Mouse (Mus musculus) right cerebral cortex, postnatal 14 days (tissue): ENCODE results near the gene Hsd17b1.
A peak's percentile ranks its signal among the peaks of the same experiment; 100 is the strongest.

ENCODE experiments used
- DNase-seq: peaks from one replicate; pipeline ENCODE4 v3.0.0; 2022

The Hsd17b1 gene

DNA sequence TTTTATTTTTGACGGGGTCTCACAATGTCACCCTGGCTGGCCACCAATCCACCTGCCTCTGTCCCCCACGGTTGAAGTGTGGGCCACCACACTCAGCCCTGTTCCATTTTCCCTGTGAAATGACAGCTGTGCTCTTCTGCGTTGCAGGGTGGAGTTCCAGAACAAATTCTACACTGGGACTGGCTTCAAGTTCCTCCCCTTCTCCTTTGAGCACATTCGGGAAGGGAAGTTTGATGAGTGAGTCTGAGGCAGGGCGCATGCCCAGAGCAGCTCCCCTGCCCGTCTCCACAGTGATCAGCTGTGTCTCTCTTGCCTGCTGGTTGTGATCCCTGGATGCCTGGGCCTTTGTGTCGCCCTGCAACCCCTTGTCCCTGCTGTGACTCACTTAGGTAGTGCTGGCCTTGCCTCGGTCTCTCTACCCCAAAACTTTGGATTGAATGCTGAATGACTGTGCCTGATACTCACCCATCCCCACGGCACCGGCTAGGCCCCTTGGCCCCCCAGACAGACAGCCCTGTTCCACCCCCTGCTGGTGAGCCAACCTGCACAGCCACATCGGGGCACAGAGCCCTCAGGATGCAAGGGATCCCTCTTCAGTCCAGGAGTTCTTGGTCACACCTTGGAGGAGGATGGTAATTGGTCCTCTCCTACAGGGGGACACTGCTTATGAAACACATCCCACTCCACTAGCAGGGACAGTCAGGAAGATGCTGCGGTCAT lies 15.9 kb upstream of the Hsd17b1 start:
- no peak for DNase-seq

DNA sequence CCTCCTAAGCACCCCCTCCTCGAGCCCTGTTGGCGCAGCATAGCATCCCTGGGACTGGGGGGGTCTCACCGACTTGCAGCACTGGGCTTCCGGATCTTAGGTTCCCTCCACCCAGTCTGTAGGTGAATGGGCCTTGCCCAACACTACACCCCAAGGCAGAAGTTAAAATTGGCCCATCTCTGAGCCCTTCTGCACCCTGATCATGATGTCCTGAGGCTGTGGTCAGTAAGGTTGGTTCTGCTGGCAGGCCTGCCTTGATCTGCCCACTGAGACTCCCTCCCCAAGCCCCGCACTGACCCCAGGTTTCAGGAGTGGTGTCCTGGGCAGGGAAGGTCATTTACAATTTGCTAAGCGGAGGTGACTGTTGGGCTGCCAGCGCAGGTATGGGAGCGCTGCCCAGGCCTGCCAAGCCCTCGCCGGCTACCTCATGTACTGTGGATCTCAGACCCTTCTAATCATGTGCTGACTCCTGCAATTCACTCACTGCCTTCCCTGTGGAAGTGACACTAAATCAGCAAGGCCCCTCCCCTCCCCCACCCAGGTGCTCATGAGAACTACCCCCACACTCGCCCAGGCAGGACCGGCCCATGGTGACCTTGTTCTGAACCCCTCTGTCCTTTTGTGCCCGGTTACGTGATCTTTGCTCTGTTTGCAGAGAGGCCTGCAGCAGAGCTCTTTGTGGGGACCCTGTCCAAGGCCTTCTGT lies 15.1 kb upstream of the Hsd17b1 start:
- DNase-seq = no peak

DNA sequence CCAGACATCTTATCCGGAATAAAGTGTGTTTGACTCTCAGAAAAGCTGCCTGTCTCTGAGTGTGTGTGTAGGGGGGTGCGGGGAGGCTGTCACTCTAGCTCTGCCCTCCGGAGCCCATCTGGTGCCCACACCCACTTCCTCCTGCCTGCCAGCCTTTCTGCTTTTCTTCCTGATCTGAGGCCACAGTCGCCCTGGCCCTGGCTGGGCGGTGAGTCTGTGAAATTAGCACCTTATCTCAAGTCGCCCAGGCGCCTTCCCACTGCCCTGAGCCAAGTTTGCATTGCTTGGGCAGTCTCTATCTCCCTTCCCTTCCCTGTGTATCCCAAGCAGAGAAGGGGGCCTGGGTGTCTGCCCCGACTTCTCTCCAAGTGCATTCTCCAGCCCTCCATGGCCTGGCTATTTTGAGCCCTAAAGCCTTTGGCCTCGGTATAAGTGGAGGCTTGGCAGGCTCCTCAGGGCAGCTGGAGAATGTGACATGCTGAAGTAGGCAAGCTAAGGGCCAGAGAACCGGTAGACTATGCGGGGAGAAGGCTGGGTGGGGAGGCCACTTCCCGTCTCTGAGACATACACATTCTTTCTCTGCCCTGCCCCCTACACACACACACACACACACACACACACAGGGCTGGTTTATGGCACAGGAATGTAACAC lies 14.4 kb upstream of the Hsd17b1 start:
- peak; percentile 49 for DNase-seq

DNA sequence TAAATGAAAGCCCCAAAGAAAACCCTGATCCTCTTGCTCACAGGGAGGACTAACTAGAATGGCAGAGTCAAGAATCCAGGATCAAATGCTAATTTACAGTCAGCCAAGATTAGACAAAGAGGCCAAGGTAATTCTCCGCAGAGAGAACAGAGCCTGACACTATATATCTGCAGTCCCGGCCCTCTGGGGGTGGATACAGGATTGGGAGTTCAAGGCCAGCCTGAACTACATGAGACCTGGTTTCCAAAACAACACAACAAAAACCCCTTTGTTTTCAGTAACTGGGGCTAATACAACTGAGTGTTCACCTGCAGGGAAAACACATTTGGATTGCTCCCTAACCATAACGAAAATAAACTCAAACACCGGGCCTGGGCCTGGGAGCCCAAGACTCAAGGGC lies 13.7 kb upstream of the Hsd17b1 start:
- no peak for DNase-seq

DNA sequence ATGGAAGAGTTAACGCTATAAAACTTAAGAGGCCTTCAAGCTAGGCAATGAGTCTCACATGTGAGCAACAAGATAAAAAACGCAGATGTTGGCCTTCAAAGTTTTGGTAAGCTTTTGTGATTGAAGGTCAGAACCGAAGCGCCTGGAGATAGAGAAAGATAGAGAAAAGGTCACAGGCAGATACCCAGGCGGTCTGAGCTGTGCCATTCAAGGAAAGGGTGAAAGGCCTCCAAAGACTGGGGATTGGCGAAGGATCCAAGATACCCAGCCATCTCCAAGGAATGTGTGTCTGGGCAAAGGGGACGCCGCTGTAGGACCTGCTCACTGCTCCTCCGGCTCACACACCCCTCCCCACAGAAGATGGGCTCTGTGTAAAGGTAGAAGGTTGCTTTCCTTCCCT lies 13.2 kb upstream of the Hsd17b1 start:
- DNase-seq = no peak

DNA sequence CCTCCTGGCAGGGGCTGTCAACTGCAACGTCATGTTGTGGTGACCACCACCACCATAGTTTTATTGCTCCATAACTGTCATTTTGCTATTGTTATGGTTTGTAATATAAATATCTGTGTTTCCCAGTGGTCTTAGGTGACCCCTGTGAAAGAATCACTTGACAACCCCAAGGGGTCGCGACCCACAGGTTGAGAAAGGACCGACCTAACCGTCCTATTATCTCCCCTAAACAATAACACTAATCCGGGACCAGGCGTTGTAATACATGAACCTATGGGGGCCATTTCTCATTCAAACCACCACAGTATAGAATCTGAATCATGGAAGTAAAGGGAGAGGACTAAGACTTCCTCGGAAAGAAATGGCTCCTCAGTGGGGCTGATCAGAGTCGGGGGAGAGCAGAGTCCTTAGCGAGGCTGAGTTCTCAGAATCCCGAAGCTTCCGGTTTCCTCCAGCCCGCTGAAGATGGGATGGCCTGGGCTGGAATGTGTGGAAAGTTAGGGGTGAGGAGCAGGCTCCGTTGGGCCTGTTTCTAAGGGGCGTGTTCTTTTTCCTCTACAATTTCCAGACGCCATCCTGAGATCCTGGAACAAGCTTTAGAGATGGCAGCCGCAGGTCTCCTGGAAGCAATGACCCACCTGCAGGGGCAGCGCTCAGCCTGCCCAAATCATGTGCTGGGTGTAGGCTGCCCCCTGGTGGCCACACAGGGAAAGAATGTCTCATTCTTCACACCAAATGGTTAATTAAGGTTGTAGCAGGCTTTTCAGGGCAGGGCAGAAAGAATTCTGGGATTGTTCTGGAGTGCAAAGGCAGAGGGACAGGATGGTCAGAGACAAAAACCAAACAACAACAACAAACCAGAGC lies 11.4 kb upstream of the Hsd17b1 start:
- peak; percentile 83 for DNase-seq

DNA sequence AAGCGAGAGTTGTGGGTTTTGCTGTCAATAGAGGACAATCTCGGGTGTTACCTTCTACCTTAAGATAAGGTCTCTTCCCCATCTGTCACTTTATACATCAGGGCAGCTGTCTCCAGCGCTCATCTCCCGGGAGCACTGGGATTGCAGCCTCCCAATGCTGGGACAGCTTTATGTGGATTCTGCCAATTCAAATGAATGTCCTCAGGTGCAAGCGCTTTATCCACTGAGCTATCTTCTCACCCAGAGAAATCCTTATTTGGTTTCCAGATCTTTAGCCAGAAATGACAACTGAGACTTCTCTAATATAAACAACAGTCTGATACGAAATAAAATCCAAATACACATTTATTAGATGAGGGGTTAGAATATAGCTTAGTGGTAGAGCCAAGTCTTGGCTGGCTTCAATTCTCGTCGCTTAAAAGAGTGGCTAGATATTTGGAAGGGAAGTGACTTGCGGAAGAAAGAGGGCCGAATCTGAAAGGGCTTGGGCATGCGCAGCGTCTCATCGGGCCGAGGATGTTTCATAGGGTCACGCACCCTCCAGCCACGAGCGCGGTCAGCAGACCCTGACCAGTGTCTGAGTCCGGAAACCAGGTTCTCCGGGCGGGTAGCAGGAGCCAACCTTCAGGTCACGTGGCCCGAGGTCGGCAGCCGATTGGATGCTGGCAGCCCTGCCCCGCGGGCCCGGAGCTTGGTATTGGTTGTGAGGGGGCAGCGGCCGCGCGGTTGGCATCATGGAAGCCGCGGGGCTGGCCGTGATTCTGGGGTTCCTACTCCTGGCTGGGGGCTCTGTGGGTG lies 8.6 kb upstream of the Hsd17b1 start, which contains the start of gene Naglu:
Gene Naglu (plus strand): TSS at position 622 of the 798 bp plus-strand sequence.
- peak; percentile 96 for DNase-seq

DNA sequence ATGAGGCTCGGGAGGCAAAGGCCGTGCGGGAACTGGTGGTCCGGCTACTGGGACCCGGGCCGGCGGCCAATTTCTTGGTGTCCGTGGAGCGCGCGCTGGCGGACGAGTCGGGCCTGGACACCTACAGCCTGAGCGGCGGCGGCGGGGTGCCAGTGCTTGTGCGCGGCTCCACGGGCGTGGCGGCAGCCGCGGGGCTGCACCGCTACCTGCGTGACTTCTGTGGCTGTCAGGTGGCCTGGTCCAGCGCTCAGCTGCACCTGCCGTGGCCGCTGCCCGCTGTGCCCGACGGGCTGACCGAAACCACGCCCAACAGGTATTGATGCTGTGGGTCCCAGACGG lies 8.1 kb upstream of the Hsd17b1 start:
- no peak for DNase-seq

DNA sequence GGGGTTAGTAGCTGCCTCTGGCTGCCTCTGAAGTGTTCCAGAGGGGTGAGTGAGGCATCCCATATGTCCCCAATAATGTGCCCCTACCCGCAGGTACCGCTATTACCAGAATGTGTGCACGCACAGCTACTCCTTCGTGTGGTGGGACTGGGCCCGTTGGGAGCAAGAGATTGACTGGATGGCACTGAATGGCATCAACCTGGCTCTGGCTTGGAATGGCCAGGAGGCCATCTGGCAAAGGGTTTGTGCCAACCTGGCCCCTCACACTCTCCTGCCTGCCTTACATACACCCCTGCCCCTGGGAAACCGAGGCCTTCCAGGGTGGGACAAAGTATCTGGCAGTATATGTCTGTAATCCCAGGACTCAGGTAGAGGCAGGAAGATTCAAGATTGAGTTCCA lies 7.2 kb upstream of the Hsd17b1 start:
- no peak for DNase-seq

DNA sequence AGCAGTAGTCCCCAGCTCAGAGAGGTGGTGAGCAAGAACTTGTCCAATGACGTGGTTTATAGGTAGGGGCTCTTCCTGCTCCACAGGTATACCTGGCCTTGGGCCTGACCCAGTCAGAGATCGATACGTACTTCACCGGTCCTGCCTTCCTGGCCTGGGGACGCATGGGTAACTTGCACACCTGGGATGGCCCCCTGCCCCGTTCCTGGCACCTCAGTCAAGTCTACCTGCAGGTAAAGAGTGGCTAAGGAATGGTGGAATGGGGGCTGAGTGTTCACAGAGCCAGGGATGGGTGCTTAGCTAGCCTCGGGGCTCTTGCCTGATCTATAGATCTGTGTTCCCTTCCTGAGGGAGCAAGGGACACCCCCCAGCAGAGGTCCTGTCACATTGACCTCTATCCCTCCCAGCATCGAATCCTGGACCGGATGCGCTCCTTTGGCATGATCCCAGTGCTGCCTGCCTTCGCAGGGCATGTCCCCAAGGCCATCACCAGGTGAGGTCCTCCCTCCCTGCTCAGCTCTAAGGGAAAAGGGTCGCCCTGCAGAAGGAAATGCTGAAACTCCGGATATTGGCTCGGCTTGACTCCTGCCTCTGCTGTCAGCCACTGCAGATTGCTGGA lies 6.3 kb upstream of the Hsd17b1 start:
- no peak for DNase-seq

DNA sequence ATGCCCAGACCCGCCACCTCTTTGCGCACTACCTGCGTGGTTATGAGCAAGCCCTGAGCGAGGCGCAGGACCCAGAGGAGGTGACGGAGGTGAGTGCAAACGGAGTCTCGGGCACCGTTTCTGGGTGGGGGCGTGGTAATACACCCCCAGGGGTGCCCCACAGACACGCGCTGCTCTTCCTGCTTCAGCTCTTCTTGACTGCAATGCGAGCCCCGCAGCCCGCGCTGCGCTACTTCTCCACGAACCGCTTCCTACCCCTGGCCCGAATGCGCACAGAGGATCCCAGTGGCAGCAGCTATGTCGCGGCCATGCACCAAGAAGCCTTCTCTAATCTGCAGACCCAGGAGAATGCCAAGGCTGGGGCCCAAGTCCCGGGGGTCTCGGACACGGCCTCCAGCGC lies 1.5 kb downstream of the Hsd17b1 start:
- DNase-seq = no peak

DNA sequence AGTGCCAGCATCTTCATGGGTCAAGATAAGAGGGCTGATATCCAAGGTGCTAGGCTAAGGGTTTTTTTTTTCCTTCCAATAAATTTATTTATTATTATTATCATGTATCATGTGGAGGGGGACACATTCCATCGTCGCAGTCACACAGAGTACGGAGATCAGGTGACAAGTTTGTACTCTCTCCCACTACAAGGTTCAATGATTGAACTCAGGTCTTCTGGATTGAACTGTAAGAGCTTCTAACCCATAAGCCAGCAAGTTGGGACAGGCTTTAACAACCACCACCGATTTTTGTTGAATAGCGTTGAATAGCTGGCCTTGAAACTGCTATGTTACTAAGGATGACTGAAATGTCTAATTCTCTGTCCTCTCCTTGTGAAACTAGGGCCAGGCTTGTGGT lies 2.2 kb downstream of the Hsd17b1 start:
- no peak for DNase-seq

DNA sequence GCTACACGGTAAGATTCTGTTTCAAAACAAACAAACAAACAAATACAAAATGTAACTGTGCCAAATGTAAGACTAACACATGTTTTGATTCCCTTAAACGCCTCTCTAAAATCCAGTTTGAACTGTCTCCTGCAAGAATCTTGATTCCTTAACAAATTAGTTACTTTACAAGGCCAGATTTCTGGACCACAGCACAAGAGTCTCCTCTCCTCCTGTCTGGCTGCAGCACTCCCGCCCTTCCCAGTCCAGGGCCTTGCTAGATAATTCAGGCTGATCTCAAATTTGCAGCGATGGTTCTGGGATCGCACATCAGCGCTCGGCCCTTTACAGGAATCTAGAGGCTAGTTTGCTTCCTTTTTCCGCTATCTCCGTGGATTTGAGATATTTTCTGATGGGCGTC lies 3.4 kb downstream of the Hsd17b1 start:
- no peak for DNase-seq

DNA sequence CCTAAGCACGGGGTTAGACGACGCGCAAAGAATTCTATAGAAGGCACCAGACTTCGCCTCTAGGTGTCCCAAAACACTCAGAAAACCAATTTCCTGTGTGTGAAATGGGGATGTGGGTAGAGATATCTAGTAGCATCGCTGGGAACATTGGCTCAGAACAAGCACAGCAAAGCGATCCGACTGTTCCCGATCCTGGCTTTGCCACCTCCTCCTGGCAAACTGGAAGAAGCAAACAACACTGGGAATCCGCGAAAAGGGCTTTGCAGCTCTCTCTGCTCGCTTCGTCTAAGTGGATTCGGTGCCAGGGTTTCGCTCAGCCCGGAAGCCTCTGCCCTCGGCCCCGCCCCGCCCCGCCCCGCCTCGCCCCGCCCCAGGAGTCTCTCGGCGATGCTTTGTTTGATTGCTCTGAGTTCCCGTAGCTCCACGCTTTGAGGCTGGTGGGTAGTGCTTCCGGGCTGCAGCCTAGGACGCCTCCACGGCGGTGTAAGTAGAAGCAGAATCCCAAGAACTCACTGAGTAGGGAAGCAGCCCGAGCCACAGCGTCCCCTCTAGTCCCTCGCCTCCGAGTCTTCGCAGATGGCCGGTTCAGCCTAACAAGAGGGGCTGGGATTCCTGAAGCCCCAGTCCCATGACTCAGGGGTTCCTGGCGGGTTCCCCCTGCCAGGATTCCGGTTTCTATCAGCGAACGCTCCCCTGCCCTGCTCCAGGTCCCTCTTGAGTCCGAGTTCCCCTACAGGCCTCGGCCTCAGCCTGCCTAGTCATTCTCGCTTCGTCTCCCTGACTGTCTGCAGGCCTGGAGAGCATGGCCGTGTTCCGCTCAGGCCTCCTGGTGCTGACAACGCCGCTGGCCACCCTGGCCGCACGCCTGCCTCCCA lies 4.2 kb downstream of the Hsd17b1 start, which contains the start of gene Coasy:
Gene Coasy (plus strand): TSS at position 358 of the 875 bp plus-strand sequence.
- peak; percentile 80 for DNase-seq

DNA sequence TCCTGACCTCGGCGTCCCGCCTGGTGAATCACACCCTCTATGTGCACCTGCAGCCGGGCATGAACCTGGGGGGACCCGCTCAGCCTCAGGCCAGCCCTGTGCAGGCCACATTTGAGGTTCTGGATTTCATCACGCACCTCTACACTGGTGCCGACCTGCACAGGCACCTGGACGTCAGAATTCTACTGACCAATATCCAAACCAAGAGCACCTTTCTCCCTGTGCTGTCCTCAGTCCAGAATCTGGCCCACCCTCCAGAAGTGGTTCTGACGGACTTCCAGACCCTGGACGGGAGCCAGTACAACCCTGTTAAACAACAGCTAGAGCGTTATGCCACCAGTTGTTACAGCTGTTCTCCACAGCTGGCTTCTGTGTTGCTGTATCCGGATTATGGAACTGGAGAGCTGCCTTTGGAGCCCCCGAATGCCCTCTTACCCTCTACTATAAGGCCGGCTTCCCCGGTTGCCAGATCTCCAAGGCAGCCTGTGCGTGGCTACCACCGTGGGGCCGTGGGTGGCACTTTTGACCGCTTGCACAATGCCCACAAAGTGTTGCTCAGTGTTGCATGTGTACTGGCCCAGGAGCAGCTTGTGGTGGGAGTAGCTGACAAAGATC lies 5.0 kb downstream of the Hsd17b1 start:
- DNase-seq = no peak

DNA sequence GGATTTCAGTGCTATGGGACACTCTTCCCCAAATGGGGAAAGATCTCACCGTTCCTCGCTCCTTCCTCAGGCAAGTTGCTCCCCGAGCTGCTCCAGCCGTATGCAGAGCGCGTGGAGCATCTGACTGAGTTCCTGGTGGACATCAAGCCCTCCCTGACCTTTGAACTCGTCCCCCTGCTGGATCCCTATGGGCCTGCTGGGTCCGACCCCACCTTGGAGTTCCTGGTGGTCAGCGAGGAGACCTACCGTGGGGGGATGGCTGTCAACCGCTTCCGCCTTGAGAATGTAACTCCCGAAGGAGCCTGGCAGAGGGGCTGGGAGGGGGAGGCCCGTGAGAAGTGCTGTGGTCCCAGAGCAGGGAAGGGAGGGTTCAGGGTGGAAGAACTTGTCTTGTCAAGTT lies 6.0 kb downstream of the Hsd17b1 start:
- no peak for DNase-seq

DNA sequence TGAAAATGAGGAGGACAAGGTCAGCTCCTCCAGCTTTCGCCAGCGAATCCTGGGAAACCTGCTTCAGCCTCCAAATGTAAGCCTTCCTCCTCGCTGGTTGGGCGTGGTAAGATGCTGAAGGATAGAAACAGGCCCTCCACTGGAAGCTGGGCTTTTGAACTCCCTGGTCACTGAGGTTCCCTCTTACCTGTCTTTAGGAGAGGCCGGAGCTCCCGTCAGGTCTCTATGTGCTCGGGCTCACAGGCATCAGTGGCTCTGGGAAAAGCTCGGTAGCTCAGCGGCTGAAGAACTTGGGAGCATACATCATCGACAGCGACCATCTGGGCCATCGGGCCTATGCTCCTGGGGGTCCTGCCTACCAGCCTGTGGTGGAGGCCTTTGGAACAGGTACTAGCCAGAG lies 6.6 kb downstream of the Hsd17b1 start:
- DNase-seq = no peak

DNA sequence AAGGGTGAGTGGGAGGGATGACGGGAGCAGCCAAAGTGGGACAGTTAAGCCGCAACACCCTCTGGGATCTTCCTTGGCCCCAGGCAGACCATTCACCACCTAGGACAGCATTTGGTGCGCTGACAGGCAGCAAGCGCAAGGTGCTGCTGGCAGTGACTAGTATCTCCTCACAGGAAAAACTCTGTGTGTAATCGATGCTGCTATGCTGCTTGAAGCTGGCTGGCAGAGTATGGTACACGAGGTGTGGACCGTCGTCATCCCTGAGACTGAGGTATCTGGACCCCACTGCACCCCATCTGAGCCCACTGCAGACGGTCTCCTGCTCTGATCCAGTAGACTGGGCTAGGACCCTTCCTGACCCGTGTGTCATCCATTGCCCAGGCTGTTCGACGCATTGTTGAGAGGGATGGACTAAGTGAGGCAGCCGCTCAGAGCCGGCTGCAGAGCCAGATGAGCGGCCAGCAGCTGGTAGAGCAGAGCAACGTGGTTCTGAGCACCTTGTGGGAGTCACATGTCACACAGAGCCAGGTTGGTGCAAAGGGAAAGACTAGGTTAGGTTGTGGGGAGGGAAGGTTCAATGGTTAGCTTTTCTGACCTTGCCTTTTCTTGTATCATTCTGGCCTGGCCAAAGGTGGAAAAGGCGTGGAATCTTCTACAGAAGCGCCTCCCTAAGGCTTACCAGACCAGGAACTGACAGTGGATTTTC lies 7.6 kb downstream of the Hsd17b1 start:
- DNase-seq = no peak

DNA sequence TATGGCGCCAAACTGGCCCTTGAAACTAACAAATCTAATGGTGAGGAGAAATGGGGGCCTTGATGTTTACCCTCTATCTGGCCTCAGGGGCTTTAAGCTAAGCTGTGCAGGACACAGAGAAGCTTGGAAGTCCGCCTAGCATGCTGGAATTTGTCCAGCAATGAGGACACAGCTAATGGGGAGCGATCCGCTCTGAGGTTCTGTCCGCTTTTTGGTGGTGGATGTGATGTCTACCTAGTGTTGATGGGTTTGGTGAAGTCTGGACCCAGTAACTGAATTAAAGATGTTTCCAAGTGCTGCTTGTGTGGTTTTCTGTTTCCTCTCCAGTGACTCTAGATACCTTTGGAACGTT lies 8.1 kb downstream of the Hsd17b1 start:
- DNase-seq = no peak
